Mouse (Mus musculus) gastrocnemius, postnatal 14 days (tissue): ENCODE results near the gene Scn3a. TPM values are rescaled to one million over a fixed set of nuclear protein-coding genes. Genes with fewer than 3 reads are reported as not detected.
"Not testable (repeated sequence)": the region's sequence is repeated elsewhere in the genome, so short reads cannot be mapped to it uniquely, and the experiment has no call there.

Experiments used
- DNase-seq: peaks from one replicate; pipeline ENCODE4 v3.0.0; 2021; ENCODE audit warnings: mixed read lengths
- intact Hi-C: fragments of 180-260 bp; cut with DNase I; formaldehyde crosslinking; loops from one replicate; pipeline ENCODE4 v1.15.1; 2025; ENCODE audit warnings: low total_unique reads
- total RNA-seq, 2 experiments: library from RNA; stranded (reverse); gene quantifications; 2 replicates each; pipeline ENCODE4 v1.2.3; 2021

Scn3a gene
- total RNA-seq, 2 experiments from 2014 or later, result 0.45 to 0.84 TPM

DNA sequence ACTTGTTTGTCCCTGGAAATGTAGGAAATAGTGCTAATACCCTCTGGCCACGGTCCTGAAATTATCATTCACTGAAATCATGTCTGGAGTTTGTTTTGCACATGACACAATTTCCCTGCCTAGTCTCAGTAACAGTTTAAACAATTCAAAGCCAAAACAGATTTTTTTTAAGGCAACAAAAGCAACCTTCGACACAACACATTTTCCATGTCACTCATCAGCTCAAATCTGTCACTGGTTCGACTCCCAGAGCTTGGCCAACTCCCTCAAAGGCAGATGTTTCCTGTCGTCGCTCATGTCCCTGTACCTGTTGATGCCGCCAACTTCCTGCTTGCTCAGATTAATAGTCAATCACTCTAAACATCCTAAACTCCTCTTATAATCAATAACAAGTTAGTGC is 50.7 kb downstream of the Scn3a start:
- intact Hi-C loops, result no loop called here
- no peak for DNase-seq

DNA sequence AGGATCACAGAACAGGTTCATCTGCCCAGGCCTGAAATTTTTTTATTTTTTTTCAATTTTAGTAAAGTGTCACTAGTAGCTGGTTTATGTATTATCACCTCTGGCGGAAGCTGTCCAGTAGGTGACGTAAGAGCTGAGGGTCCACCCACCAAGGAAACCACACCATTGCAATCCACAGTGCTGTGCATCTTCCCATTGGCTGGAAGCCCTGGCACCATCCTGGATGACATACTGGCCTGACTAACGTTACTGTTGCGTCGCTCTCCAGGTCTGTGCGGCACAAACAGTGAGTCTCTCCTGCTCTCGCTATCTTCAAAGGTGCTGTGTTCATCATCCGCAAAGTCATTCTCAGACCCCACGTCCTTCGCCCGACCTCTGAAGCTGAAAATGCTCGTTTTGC is 59.2 kb downstream of the Scn3a start:
- DNase-seq, result no peak
- intact Hi-C loops, result no loop called here

DNA sequence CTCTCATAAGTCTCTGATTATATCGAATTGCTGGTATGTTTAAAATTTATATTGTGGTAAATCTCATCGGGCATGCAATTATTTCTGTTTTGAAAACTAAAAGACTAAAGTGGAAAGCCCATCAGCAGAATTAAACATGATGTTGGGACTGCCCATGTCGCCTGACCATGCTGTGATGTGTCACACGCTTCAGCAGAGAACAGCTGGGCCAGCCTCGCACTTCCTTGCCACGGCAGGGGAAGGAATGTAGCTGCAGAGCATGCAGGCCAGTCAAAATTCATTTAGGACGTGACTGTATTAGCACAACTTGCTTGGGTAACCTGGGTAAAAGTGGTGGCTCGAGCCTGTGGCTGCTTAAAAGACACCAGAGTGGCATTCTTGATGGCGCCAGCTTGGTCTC is 77.0 kb downstream of the Scn3a start:
- intact Hi-C loops, result no loop called here
- no peak for DNase-seq

DNA sequence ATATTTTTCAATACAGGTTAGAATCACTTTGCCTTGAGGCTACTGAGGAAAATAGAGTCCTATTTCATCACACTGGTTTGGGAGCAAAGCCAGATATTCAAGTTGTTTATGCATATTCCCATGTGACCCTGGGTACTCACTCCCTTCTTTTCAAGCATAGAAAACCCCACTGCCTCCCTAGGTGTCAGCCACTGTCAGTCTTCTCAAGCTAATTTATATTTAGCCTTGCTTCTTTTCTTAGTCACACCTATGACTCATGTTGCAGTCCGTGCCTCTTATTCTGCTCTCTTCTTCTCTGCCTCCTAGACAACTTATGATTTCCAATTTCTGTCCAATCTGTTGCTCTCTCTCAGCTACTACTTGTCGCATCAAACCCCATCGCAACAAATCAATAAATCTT is 84.0 kb downstream of the Scn3a start:
- intact Hi-C loops, result no loop called here
- no peak for DNase-seq

DNA sequence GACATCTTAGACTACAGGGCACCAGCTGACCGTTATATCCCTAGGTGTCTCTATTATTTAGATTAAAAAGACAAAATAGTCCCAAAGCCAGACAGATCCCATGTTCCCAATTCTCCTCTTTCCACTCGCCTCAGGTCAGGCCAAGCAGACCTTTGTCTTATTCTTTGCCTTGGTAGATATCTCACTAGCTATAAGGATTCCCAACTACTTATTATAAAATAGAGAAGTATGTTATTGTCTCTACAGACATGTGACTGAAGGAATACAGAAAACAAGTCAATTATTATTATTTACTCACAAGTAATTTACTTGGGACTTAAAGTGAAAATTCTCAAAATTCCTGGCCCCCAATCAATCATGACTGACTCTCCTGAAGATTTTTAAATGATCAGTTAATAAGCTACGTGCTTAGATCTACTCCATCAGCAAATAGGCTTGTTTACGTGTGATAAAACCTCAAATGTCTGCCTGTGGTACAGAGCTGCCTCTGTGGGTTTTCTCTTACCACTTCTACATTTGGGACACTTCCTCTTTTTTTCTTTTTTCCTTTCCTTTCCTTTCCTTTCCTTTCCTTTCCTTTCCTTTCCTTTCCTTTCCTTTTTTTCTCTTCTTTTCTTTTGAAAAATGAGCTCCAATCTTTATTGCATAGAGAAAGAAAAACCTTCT is 86.3 kb downstream of the Scn3a start:
- no peak for DNase-seq
- intact Hi-C loops, result no loop called here

DNA sequence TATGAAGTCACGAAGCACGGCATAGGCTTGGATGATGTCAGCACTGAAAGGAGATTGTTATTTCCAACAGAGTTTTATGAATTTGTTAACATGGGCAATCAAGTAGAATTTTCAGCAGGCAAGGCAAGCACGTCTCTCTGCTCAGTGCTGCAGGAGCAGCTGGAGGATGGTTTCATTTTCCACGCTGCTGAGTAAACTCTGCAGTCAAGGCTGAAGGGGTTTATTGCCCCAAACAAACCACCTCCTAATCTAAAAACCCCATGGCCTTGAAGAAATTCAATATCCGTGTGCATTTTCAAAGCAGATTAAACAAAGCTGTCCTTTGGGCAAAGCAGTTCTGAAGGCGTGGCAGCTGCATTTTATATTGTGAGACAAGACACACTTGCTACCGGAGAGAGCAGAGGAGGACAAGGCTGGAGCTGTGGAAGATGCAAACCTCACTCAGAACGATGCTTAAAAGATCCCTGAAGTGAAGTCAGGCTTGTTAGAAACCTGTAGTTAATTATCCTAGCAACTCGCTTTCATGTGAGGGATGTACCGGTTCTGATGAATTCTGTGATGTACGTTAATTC is 96.0 kb downstream of the Scn3a start:
- intact Hi-C loops, result no loop called here
- DNase-seq, result no peak

DNA sequence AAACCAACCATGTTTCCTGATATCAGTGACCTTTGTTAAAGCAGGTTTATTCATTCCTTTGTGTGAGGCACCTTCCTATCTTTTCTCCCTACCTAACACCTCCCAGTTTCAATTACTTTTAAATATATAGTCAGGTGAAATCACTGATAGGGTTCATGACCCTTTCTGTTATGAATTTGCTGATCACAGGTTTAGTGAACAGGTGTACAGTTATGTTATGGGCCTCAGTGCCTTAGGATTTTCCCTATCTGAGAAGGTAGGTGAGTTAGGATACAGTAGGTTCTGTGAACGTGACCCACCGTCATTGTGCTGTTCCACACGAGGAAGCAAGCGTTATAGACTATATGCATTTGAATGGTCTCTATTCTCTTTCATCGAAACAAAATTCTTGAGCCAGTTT is 101.7 kb downstream of the Scn3a start:
- intact Hi-C loops, result no loop called here
- no peak for DNase-seq

DNA sequence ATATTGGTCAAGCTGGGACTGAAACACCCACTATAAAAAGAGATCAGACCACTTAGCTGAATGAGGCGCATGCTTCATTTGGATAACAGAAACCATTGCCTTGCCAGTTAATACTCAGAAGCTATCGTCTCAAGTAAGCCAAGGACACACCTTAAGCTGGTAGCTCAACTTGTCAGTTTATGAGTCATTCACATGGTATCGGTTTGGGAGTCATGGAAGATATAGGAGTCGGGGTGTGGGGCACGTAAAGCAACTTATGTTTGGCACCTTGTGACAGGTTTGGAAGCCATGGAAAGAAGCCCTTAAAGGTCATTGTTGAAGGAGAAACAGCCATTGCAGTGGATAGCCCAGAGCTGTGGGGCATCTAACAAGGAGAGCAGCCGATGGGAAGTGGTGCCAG is 113.7 kb downstream of the Scn3a start:
- DNase-seq, result no peak
- intact Hi-C loops, result no loop called here

DNA sequence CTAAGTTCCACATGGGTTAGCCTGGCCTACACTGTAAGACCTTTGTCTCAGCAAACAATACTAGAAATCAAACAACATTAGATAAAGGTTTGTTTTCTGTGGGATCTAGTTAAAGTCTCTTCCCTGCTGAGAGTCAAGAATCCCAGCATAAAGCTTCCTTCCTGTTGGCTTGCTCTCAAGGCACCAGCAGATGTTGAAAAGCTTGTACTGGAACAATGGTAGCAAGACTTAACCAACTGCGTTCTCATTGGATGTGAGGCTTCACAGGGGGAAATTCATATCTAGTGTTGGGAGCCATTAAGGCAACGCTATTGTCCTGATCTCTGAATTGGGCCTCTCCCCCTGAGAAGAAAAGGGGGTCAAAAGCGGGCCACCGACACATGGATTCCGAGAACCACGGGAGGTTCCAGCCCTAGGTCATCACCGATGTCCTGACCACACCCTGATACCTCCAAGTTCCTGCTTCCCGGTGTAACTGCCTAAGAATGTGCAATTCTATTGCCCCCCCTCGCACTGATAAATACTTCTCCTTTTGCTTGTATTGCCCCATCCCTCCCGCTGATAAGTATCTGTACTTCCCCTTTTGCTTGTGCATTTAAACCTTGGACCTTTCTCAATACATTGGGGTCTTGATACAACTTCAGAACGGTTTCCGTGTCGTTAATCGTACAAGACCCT is 115.9 kb downstream of the Scn3a start:
- DNase-seq, intact Hi-C loops: not testable (repeated sequence)

DNA sequence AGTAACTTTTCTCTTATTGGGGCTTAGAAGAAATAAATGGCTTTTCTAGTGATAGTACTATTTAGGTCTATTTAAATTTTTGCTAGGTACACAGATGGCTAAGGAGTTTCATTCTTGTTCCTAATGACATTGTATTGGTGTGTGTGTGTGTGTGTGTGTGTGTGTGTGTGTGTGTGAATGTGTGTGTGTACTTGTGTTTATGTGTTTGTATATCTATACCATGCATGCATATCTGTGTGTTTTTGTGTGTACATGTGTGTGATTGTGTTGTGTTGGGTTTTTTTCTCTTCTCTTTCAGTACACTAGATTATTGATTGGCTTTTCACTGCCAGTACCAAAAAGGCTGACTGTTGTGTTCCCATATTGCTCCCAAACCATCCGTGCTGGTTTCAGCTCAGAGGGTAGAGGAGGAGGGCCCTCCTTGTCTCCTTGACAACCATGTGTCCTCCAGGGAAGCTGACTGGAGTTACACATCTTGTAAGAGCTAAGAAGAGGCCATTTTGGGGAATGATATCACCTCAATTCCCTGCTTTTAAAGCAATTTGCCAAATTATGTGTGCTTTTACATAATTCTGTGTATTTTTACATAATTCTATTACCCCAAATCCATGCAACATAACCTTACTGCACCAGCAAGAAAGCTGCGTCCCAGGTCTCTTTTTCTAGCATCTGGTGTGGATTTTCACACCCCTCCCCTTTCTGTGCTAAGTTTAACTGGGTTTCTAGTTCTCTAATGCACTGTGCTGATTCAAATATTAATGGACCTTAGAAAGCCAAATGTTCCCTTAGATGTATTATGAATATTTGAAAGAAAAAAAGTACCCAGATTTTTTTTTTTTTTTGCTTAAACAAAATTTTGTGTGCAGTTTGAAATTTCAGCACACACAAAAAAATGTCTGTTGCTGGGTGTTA is 116.7 kb downstream of the Scn3a start:
- DNase-seq, result no peak
- intact Hi-C loops, result no loop called here

DNA sequence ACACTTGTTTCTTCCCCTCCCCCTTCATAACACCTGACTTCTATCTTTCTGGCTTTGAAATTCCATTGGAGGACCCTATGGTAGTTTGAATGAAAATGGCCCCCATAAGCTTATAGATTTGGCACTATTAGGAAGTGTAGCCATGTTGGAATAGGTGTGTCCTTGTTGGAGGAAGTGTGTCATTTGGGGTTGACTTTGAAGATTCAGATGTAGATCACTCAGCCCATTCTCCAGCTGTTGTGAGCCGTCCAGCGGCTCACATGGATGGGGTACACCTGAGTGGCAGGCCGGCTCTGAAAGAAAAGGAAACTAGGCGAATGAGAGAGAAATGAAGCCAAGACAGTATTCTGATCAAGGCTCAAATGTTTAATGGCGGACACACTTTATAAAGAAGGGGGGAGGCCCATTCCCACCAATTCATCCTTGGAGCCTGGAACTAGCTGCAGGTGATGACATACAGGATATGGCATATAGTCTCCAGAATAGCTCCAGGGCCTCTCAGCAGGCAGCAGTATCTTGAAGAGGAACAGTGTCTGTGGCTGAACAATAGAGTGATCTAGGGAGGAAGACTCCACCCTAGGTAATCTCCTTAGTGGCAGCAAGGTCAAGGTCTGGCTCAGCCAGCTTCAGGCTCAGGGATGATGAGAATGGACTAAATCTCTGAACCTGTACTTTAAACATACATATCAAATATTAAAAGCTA is 118.2 kb downstream of the Scn3a start:
- intact Hi-C loops, result no loop called here
- DNase-seq, result no peak

DNA sequence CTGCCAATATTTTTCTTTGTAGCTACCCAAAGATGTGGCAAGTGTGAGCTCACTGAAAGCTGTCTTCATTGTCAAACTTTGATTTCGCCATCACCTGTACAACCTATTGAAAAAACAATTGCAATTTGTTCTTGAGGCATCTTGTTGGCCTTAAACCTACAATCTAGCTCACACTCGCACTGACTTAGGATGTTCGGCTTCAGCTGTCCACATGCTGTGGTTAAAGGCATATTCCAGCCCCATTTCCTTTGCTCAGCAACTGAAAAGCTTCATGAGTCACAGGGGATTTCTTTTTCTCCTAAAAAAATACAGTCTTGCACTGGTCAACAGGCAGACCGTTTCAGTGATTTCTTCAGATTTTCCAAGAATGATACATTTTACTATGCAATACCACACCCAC is 124.3 kb downstream of the Scn3a start:
- intact Hi-C loops, result no loop called here

DNA sequence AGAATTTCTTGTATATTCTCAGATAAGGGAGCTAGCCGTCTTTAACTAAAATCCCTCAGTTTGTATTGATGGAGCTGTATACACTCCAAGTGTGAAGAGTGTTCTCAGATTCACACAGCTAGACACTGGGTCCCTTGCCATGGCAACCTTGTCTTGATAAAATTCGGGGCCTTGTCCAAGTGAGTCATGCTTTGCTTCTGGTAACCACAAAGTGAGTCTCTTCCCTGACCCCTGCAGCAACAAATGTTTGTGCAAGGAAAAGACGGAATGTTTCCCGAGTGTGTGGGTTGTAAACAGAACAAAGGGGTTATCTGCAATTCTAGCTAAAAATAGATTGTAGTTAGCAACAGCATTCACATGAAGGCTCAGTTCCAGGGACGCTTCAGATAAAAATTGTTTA is 125.9 kb downstream of the Scn3a start:
- peak; percentile 4 for DNase-seq
- intact Hi-C loops, result no loop called here

More for the DNA sequence above, 124.3 kb downstream of the Scn3a start:
- DNase-seq, result no peak

DNA sequence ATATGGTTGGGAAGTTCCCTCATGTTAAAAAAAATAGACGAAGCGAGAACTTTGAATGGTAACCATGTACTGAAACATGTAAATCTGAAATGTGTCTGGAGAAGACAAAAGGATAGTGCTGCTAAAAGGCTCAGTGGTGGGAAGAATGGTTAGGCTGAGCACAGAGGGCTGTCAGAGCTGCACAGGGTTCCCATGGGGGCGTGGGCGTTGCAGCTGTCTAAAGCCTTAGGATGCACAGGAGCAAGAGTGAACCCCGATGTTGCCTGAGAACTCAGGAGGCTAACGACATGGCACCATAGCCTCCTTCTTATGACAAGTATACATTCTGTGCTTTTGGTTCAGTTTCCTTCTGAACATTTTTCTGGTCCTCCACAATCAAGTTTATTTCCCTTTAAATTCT is 126.3 kb downstream of the Scn3a start:
- DNase-seq, result peak; percentile 11
- intact Hi-C loops, result no loop called here

DNA sequence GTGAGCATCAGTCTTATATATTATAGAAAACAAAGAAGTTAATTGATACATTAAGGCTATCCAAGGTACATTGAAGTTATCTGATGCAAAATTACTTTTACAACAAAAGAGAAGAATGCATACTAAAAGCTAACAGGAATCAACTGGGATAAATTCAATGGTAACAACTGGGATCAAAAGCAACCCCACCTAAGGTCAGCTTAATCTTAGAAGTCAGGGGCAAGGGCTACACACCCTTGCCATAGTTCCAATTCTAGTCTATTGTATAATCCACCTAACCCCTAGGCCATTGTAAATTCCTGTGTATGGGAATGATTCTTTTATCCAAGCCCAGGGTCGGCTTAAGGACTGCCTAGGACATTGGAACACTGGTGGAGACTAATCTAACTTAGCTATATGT is 130.5 kb downstream of the Scn3a start:
- no peak for DNase-seq
- intact Hi-C loops, result no loop called here

DNA sequence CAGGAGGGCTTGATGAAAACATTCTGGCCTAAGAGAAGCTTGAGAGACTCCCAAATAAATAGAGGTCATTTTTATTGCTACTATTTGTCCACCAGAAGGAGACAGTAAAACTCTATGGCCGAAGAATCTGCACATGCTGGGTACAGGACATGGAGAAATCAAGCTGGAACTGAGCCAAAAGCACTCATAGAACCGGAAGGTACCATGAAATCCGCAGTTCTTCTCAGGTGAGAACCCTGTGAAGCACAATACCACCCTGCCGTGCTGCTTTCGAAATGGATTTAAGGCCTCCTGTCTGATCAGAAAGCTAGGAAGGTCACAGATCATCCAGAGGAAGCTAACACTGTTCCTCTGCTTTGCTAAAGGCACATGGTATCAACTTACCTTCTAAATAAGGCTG is 143.9 kb downstream of the Scn3a start:
- no peak for DNase-seq

DNA sequence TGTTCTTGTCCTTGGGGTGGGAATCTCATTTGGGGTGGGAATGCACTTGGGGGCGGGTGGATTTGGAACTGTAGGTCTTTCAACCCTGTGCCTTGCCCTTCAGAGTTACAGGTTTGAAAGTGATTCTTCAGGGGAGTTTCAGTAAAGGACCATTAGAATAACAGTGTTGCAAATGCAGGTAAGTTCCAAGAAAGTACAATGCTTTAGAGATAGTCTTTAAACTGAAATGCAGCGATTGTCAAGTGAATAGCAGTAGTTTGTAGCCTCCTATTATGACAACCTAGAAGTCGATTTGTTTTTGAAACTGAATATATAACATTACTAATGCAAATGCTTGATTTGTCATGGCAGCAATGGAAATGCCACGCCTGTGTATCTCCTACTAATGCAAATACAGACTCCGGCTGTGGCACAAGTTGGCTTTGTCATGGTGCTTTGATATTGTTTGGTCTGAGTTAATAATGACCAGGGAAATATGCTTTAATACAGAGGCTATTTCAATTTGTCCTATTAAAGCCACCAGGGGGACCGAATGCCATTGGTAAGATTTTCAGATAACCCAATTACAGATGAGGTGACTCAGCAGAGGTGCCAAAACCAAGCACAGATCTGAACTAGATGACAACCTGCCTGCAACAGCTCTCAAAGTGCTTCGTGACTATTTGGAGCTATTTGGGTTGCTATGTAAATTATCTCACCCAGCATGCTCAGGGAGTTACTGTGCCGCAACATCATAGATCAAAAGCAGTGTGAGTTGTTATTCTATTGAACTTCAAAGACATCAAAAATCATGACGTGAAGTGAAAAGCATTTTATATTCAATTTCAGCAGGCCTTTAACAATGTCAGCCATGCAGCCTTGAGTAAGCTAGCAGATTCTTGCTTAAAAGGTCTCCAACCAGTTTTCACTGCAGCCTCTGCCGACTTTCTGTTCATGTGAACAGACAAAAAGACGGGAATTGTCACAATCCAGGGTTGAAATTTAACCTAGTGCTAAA is 145.9 kb downstream of the Scn3a start:
- DNase-seq, result no peak
- intact Hi-C loops, result no loop called here

More for the DNA sequence above, 143.9 kb downstream of the Scn3a start:
- intact Hi-C loops, result no loop called here

DNA sequence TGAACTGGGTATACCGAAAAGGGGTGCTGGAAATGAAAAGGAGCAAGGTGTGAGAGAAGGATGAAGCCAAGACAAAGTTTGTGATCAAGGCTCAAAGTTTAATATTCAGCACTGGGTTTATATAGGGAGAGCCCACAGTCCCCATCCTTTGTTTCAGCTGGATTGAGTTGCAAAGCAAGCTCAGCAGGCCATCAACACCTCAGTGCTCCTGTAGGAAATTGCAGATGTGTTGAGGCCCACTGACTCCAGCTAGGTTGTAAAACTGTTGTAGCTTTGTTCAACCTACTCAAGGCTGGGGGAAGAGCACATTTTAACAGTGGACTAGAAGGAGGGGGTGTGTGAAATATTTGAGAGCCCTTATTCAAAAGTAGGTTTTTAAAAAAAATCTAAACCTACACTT is 148.8 kb downstream of the Scn3a start:
- no peak for DNase-seq
- intact Hi-C loops, result no loop called here
